Mouse (Mus musculus) layer of hippocampus, adult 2 months (tissue): ENCODE measurements around the gene Copg2. TPM values are rescaled to one million over a fixed set of nuclear protein-coding genes. Genes with fewer than 3 reads are reported as not detected.

Experiments
- DNase-seq, 2 experiments: peaks; one replicate each; pipeline ENCODE4 v3.0.0; 2022; ENCODE audit warnings: low spot score in 2 of 2
- H3K27ac ChIP-seq: fragments of 200-600 bp; 2 replicates; pipeline ENCODE4 v1.8.1; 2022
- H3K4me3 ChIP-seq: fragments of 200-600 bp; 2 replicates; pipeline ENCODE4 v1.8.1; 2022; ENCODE audit warnings: mild to moderate bottlenecking
- CTCF ChIP-seq: fragments of 200-600 bp; conservative IDR thresholded peaks from 2 replicates; pipeline ENCODE4 v1.8.1; 2022; ENCODE audit warnings: antibody characterized with exemption, mild to moderate bottlenecking, moderate library complexity
- microRNA-seq, 2 experiments: library from miRNA; unstranded; fragments of <30 nt; microRNA quantifications; one replicate each; pipeline ENCODE4 v1.2.0; 2021
- total RNA-seq, 2 experiments: library from RNA; stranded (reverse); gene quantifications; 2 replicates each; pipeline ENCODE4 v1.2.3; 2021

Gene Copg2
- total RNA-seq, 2 experiments from 2014 or later, result 85.2 to 90.8 TPM

DNA sequence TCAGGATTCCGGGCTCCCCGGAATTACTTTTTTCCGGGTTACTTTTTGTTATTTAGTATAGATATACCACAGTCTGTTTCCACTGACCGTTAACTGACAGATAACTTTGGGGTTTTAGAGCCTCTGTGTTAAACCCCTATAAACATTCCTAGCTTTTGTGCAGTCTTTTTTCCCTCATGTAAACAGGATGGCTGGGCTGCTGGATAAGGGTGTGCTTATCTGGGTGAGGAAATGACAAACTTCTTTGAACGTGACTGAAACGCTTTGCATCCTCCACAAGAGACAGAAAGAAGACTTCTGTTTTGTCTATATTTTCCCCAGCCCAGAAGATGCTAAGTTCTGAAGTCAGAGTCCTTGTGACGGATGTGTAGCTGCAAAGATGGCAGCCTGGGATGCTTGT, 184.1 kb downstream of the Copg2 start:
- no peak overlapping the region for H3K27ac ChIP-seq
- DNase-seq, result no peak
- no peak overlapping the region for H3K4me3 ChIP-seq
- no peak for TF ChIP-seq CTCF

DNA sequence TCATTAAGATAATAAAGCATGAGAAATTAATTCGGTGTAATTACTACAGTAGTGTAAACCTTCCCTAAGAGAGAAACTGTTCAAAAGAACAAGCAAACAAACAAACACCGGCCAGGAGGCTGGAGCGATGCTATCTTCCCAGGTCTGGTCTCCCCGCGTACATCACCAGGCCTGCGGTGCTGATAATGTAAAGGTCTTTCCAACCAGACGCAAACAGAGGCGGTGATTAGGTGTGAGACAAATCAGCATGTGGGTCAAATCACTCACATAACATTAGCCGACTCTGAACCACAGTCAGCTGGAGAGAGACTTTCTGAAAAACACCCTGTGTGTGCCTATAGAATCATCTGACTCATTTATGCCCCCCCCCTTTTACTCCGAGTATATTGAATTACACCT, 185.2 kb downstream of the Copg2 start:
- no peak overlapping the region for H3K27ac ChIP-seq
- no peak for TF ChIP-seq CTCF
- H3K4me3 ChIP-seq, result no peak overlapping the region
- DNase-seq, result no peak

DNA sequence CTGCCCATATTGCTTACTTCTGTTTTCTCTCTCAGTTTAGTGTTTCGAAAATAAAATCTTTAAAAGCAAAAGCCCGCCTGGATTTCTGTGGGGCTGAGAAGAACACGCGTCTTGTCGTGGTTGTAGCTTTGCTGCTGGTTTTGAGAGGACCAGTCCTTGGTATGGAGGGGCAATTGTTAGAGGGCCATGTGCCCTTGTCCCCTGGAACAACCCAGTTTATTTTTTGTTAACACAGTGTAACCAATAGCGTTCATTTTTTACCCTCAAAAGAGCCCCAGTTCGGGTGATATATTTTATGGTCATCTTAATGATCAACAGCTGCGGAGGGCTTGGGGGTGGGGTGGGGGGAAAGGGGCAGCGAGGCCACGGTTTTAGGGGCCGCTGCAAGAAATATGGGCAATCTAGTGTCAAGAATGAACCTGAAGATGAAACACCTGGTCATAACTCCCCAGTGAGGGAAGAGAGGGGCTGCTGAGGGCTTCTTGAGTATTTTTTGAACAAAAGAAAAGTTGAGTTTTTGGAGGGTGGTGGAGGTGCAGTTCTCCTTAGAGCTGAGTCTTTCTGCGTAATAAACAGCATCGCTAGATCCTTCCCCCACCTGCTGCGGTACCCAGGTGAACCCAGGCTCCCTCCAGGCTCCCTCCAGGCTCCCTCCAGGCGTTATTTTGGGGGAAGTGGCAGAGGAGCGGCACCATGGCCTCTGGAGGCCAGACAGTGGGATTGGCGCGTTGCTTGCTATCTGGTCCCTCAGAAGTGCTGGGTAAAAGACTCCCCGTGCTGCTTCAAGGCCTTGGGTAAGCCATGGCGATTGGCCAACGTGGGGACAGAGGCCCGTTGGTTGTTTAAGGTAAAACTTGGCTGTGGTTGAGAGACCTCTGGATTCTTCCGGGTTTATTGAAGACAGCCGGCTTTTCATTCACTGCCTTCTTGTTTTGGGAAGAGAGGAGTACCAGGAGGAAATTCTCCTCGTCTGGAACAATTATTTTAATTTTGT, 185.9 kb downstream of the Copg2 start:
- H3K4me3 ChIP-seq, result no peak overlapping the region
- H3K27ac ChIP-seq, result no peak overlapping the region
- DNase-seq, result no peak
- no peak for TF ChIP-seq CTCF

DNA sequence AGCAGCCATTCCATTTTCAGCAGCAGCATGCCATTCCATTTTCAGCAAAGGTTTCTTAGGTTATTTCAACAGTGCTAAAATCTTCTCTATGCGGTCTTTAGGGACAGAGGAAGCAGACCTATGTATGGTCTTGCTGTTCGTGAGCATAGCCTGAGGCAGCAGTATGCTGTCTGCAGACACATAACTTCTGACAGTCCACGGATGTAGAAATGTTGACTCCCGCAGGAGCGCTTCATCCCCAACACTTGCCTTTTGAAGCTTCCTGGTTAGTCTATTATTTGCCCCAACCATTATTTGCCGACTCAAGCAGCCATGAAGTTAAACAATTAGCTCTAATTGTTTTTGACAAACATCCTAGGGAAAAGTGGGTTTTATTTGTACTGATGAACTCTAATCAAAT, 187.5 kb downstream of the Copg2 start:
- Histone ChIP-seq H3K27ac (no peak overlapping the region), H3K4me3 (no peak overlapping the region)
- no peak for DNase-seq
- no peak for TF ChIP-seq CTCF

DNA sequence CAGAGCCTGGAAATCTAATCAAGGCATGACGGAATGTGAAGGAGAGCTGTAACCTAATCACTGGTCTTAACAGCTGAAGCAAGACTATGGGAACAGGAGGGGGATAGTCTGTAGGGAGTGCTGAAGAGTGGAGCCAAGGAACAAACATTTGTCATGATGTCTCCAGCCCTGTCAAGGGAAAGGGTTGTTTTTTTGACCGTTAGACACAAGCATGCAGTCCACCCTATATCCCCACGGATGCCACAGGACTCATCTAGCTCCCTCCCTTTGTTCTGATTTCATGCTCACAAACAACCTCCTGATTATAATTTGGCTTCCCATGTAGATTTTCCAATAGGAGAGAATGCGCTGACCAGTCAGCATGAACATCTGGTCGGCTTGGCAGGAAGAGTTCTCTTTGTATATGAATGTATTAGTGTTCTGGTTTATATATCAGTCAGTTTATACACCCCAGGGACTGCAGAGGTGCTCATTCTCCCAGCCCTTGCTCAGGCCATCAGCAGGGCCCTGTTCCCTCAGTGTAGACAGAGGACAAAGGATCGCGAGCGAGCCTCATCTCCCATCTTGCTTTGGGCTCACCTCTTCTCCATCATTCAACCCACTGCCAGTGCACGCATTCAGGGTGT, 192.5 kb downstream of the Copg2 start:
- DNase-seq, result no peak
- no peak overlapping the region for H3K27ac ChIP-seq
- TF ChIP-seq CTCF, result no peak

GRCm38 (mm10) chr6:30703476-30703875, 193.1 kb downstream of the Copg2 start:
- Histone ChIP-seq H3K27ac (no peak overlapping the region), H3K4me3 (no peak overlapping the region)
- no peak for TF ChIP-seq CTCF
- no peak for DNase-seq

More for the DNA sequence above, 192.5 kb downstream of the Copg2 start:
- H3K4me3 ChIP-seq, result no peak overlapping the region

DNA sequence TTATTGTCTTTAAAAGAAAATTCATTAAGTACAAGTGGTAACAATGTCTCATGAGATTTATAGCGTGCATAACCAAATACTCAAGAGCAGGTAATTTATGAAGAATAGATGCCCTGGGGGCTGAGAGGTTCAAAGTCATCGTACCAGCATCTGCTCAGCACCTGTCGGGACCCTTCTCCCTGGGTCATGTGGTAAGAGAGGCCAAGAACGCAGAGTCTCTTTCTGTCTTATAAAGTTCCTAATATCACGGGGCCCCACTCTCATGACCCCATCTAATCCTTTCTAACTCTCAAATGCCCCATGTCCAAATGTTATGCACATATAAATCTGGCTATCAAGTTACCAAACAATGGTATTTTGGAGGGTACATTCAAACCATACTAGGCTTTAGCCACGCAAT, 193.7 kb downstream of the Copg2 start:
- no peak for DNase-seq
- TF ChIP-seq CTCF, result no peak
- H3K27ac ChIP-seq, result no peak overlapping the region
- H3K4me3 ChIP-seq, result no peak overlapping the region

DNA sequence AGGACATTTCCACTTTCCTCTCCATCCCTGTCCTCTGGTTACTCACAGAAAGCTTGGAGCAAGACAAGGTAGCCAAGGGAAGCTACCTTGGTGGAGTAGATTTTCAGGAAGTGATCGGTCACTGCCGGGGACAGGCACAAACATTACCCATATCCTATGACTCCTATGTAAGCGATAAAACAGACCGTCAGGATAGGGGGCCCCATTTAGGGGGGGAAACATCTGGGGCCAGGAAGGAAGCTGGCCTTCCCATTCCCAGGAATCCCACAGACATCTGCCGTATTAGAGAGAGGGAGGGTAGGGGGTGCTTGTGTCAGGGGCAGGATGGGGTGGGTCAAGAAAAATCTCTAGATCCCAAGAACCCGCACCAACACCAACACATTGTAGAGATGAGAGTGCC, 196.4 kb downstream of the Copg2 start:
- TF ChIP-seq CTCF, result no peak
- no peak for DNase-seq
- no peak overlapping the region for H3K27ac ChIP-seq

DNA sequence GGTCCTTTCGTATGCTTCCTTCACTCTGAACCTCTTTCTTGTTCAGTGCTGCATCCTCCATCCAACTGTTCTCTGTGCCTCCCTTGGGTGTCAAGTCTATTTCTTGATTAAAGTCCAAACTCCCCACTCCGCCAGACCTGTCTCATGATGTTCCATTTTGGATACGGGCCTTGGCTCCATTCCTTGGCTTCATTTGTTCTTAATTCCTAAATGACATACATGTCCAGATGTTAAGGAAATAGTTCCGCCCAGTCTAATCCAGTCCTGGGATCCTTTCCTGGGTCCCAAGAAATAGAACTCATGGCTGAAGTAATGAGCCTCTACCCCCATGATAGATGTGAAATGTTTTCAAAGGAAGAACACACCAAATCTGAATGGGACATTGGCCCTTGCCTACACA, 198.6 kb downstream of the Copg2 start:
- H3K27ac ChIP-seq, result no peak overlapping the region
- H3K4me3 ChIP-seq, result no peak overlapping the region
- TF ChIP-seq CTCF, result no peak
- DNase-seq, result no peak

More for the DNA sequence above, 196.4 kb downstream of the Copg2 start:
- no peak overlapping the region for H3K4me3 ChIP-seq

Small RNAs within 50 kb of the gene (microRNA-seq; reads per million reads assigned to microRNA genes)
- gene Mir335, result 3,399 to 3,875 reads per million in 2 experiments

Other genes with a start within 250 kb of the Copg2 start
- 1 to 10 TPM; 7.3 to 7.7 TPM for gene Cep41, start 203.0 kb downstream of the Copg2 start, total RNA-seq
- gene Mest, start 173.2 kb downstream of the Copg2 start, total RNA-seq, result 10 to 100 TPM; 45.2 to 47.5 TPM
- not detected for gene Tsga13, start 18.8 kb upstream of the Copg2 start, total RNA-seq
- under 1 TPM in 1 of 2 experiments, not detected in 1; 0.22 TPM for gene Klf14, start 62.3 kb upstream of the Copg2 start, total RNA-seq